Mouse (Mus musculus) layer of hippocampus, postnatal 25 days (tissue): Measurements from ENCODE around the gene Myl4. TPM values are rescaled to one million over a fixed set of nuclear protein-coding genes. Genes with fewer than 3 reads are reported as not detected.

ENCODE experiments used
- DNase-seq, 2 experiments: peaks; one replicate each; pipeline ENCODE4 v3.0.0; 2022; ENCODE audit warnings: mixed read lengths in 2 of 2, low spot score in 1 of 2; ENCODE audit errors: extremely low spot score in 1 of 2
- total RNA-seq, 2 experiments: library from RNA; stranded (reverse); gene quantifications; 2 replicates each; pipeline ENCODE4 v1.2.3; 2021

Gene Myl4
- total RNA-seq, 2 experiments from 2014 or later = 2.3 to 3.9 TPM

DNA sequence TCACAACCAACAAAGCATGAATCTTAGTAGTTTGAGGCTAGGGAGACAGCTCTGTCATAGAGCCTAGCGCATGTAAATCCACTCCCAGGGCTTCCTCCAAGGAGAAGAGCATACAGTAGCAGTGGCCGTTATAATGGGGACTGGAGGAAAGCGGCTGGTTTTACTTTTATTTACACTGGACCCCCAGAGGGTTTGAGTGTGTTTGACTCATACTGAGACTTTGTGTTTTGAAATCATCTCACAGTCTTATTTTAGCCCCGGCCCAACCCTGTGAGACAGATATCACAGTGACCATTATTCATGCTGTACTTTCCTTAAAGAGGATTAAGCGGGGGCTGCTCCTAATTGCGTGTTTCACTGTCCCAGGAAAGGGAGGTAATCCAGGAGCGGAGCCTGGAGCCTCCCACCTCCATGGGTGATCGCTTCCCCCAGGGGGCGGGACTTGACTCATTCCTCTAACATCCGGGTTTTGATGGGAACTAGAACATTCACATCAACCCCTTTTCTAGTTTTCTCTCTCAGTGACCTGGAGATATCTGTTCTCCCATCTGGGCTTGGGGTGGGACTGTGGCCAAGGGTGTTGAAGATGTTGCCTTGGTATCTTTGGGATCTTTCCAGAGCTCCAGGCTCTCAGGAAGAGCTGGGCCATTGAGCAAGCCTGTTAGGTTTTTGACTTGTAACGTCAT, 77.3 kb downstream of the Myl4 start:
- DNase-seq = no peak

DNA sequence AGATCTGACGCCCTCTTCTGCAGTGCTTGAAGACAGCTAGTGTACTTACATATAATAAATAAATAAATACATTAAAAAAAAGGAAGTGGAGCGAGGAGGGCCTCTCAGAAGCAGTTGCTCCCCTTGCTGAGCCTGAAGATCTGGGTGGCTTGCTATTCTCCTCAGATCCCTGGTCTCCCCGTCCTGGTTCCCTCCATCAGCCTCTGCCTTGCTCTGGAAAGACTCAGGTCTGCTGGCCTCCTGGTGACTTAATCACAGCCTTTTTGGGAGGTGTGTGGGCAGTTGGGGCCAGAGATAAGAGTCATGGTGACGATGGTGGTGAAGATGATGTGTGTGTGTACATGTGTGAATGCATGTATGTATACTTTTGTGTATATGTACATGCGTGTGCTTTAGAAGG, 78.1 kb downstream of the Myl4 start:
- no peak for DNase-seq

DNA sequence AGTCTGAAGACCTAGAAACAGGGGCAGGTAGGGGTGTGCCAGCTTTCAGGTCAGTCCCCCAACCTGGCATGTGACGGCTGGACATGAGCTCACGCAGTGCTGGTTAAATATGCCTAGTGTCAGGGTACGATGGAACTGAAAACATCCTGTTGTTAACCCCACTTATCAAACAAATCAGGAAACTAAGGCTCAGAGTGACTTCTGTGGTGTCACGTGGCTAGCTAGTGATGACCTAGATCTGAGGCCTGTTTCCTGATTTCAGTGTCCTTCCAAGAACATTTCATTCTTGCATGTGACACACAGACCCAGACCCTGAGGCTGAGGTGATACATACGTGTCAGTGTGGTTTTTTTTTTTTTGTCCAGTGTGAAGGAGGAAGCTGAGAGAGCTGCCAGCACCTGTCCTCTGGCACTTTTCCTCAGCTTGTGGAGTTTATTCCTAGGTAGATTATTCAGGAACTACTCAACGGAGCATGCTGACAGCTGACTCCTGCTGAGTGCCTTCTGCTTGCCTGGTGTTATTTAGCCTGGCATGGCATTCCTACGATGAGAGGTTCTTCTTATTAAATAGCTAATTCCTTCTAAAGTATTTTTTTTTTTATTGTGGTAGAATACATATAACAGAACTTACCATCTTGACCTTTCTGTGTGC, 79.8 kb downstream of the Myl4 start:
- no peak for DNase-seq

DNA sequence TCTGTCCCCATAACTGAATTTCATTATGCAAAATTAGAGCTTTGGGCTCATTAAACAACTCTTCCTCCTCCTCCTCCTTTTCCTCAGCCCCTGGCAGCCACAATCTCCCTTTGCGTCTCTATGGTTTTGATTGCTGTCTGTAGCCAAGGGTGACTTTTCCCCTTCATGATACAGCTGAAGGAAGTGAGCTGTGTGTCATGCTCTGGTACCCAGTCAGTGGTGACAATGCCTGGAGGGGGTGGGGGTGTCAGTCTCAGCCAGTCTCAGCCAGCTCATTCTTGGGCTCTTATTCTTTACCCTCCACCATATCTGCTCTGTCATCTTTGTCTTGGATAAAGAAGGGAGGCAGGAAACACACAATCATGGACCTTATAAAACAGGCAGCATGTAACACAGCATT, 80.8 kb downstream of the Myl4 start:
- DNase-seq = no peak

DNA sequence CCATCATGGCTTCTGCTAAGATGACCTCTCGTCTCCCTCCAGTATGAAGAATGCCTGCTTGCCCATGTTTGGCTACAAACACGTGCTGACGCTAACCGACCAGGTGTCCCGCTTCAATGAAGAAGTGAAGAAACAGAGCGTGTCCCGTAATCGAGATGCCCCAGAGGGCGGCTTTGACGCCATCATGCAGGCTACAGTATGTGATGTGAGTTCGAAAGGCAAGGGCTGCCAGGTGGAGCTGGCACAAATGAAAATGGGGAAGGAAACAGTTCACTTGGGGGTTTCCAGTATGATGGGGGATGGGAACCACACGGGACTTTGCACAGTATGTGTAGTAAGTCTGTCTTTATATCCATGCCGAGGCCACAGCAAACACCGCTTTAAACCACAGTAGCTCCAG, 86.5 kb downstream of the Myl4 start:
- DNase-seq = no peak

DNA sequence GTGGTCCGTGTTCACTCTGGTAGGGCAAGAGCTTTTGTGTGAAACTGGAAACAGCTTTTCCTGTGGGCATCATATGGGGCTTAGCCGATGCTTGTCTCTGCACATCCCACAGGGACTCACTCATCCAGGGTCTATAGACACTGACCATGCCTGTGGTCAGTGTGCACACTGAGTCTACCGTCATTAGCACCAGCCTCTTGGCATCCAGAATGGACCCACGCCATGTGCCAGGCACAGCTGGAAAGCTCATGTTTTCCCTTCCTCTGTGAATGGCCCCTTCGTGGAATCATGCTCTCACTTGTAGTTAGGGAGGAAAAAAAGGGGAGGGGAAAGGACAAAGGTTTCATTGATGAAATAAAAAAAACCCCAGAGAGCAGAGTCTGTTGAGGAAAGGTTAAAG, 87.5 kb downstream of the Myl4 start:
- no peak for DNase-seq

DNA sequence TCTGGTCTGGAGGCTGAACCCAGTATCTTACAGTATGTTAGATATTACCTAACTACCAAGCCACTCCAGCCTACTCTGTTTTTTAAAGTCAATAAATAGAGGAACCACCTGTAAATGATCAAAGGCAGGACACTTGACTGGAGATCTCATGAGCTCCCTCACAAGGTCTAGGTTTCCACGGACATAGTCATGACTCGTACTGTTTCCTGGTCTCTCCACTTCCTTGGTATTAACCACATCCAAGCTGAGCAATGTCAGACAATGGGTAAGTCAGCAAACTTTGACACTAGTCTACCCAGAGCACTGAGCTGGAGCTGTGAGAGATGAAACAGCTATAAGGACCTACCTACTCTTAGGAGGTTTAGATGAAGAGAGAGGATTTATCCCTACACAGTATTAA, 88.4 kb downstream of the Myl4 start:
- no peak for DNase-seq

DNA sequence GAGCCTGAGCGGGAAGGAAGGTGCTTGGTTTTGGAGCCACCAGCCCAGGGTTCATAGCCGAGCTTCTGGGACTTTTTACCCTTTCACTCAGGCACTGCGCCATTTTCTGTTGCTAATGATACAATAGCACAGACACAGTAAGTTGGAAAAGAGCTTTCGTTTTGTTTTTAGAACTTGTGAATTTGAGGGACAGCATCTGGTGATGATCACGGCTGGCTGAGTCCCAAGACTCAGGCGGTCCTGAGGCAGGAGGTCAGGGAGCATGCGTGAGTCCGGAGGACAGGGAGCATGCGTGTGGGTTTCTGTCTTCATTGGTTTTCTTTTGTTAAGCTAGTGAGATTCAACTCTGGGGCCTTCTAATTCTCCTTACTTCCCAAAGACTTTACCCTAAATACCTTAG, 89.2 kb downstream of the Myl4 start:
- DNase-seq = no peak

DNA sequence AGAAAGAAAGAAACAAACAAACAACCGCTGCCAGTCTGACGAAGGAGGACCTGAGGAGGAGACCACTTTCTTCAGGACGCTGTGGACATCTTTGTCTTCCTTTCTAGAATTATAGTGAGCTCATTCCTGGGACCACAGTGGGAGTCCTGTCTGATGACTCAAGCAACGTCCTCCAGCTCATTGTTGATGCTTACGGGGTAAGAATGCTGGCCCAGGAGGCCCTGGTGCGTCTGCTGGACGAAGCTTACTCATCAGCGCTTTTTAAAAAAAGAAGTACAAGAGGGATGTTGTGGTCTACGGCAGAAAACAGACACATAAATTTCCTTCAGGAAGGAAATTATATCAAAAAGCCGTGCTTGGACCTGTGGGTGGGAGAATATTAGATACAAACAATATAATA, 90.4 kb downstream of the Myl4 start:
- no peak for DNase-seq

DNA sequence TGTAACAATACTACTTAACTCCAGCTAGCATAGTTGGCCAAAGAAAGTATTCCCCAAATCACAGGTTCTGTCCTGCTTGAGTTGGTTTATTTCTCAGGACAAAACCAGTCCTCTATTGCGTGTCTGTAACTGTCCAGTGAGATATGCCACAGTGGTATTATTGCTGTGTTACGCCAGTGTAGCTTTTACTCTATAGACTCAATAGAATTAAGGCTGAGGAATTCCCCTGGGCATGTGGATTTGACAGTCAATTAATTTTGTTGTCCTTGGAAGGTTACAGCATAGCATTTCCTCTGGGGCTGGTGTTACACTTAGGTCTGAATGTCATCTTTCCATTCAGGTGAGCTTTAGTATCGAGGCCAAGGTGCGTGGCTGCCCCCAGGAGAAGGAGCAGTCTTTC, 92.8 kb downstream of the Myl4 start:
- no peak for DNase-seq

Other genes starting within 250 kb of the Myl4 start
- gene Kansl1, start 81.8 kb upstream of the Myl4 start, total RNA-seq = 10 to 100 TPM; 61.0 to 69.9 TPM
- 10 to 100 TPM; 58.1 to 63.2 TPM for gene Cdc27, start within 50 bp of the Myl4 start, total RNA-seq
- gene Itgb3, start 57.3 kb downstream of the Myl4 start, total RNA-seq = 1 to 10 TPM; 1.1 to 1.8 TPM
- under 1 TPM; 0.22 to 0.85 TPM for gene Gm11639, start 135.0 kb downstream of the Myl4 start, total RNA-seq